Mouse (Mus musculus) kidney, embryonic 14.5 days (tissue): ENCODE data around the gene Ift122. TPM values are rescaled to one million over a fixed set of nuclear protein-coding genes. Genes with fewer than 3 reads are reported as not detected.

Source experiments
- ATAC-seq: fragments of 200-750 bp; cut with Nextera tagmentation; 2 replicates; pipeline ENCODE4 v1.8.0; 2017; ENCODE audit warnings: moderate number of reproducible peaks, mild to moderate bottlenecking, moderate TSS enrichment, moderate library complexity; ENCODE audit not compliant: low FRiP score, low TSS enrichment
- H3K27ac ChIP-seq: fragments of 300-500 bp; sonication (generic); 2 replicates; pipeline ENCODE4 v1.5.1; 2014; ENCODE audit warnings: low read depth, mild to moderate bottlenecking, low read length, moderate library complexity, mixed read lengths
- H3K27me3 ChIP-seq: fragments of 300-500 bp; sonication (generic); 2 replicates; pipeline ENCODE4 v1.6.1; 2014; ENCODE audit warnings: mild to moderate bottlenecking, low read length; ENCODE audit not compliant: control insufficient read depth, insufficient read depth
- H3K36me3 ChIP-seq: fragments of 300-500 bp; sonication (generic); 2 replicates; pipeline ENCODE4 v1.6.1; 2014; ENCODE audit warnings: low read length, mixed read lengths; ENCODE audit not compliant: control insufficient read depth, insufficient read depth
- H3K4me1 ChIP-seq: fragments of 300-500 bp; sonication (generic); 2 replicates; pipeline ENCODE4 v1.6.1; 2014; ENCODE audit warnings: low read length, mixed read lengths; ENCODE audit not compliant: control insufficient read depth, insufficient read depth
- H3K4me2 ChIP-seq: fragments of 300-500 bp; sonication (generic); replicated peaks from 2 replicates; pipeline ENCODE4 v1.6.1; 2014; ENCODE audit warnings: low read depth, mild to moderate bottlenecking, low read length
- H3K4me3 ChIP-seq: fragments of 300-500 bp; sonication (generic); 2 replicates; pipeline ENCODE4 v1.5.1; 2014; ENCODE audit warnings: mild to moderate bottlenecking, low read length
- H3K9ac ChIP-seq: fragments of 300-500 bp; sonication (generic); 2 replicates; pipeline ENCODE4 v1.6.1; 2014; ENCODE audit warnings: low read depth, mild to moderate bottlenecking, low read length, moderate library complexity
- H3K9me3 ChIP-seq: fragments of 300-500 bp; sonication (generic); 2 replicates; pipeline ENCODE4 v1.6.1; 2016; ENCODE audit warnings: low read length; ENCODE audit not compliant: control insufficient read depth
- WGBS: fragments of 180-500 bp; shearing (Covaris S2); extraction: QIAGEN DNeasy Blood & Tissue Kit; methylation state at CpG from one replicate; pipeline ENCODE4 v1.1.7; 2014; 5-methylcytosine and 5-hydroxymethylcytosine counted together
- polyA plus RNA-seq: library from polyadenylated mRNA; unstranded; fragments of >200 nt; fragmentation: Nextera tagmentation; extraction: Ambion mirVana; gene quantifications from 2 replicates; pipeline ENCODE4 v1.2.1, GENCODE M21; 2014

Gene Ift122
- polyA plus RNA-seq, 1 experiment from 2014 or later: 33.3 TPM

GRCm38 (mm10) chr6:115916611-115917010, 63.3 kb downstream of the Ift122 start:
- ATAC-seq: no peak
- no peak overlapping the region for H3K4me3 ChIP-seq

GRCm38 (mm10) chr6:115918615-115919014, 65.3 kb downstream of the Ift122 start:
- Histone ChIP-seq H3K36me3 (peaks cover 5% of the 10 kb centered on the region; the same call in 1 of the 2 replicates), H3K27ac (no peak overlapping the region), H3K9ac (no peak overlapping the region), H3K4me2 (no peak overlapping the region), H3K9me3 (no peaks in the 10 kb centered on the region), H3K4me1 (peaks cover 26% of the 10 kb centered on the region), H3K4me3 (no peak overlapping the region), H3K27me3 (no peaks in the 10 kb centered on the region)
- 84% methylated on average over 1 of the region's 1 CpGs for WGBS
- ATAC-seq: no peak

More at GRCm38 (mm10) chr6:115916611-115917010, 63.3 kb downstream of the Ift122 start:
- H3K4me2 ChIP-seq: no peak overlapping the region
- H3K4me1 ChIP-seq: peaks cover 26% of the 10 kb centered on the region
- H3K27me3 ChIP-seq: no peaks in the 10 kb centered on the region
- no peaks in the 10 kb centered on the region for H3K9me3 ChIP-seq
- 50% methylated on average over 5 of the region's 5 CpGs for WGBS
- H3K36me3 ChIP-seq: peaks cover 5% of the 10 kb centered on the region; the same call in 1 of the 2 replicates
- H3K27ac ChIP-seq: no peak overlapping the region
- H3K9ac ChIP-seq: no peak overlapping the region

- no peak overlapping the region for H3K27ac ChIP-seq
- H3K27me3 ChIP-seq: no peaks in the 10 kb centered on the region
- H3K9ac ChIP-seq: no peak overlapping the region
- ATAC-seq: no peak
- H3K9me3 ChIP-seq: no peaks in the 10 kb centered on the region
- H3K36me3 ChIP-seq: peaks cover 5% of the 10 kb centered on the region; the same call in 1 of the 2 replicates
- H3K4me2 ChIP-seq: no peak overlapping the region
- no peak overlapping the region for H3K4me3 ChIP-seq
- H3K4me1 ChIP-seq: peaks cover 18% of the 10 kb centered on the region
- 92% methylated on average over 5 of the region's 5 CpGs for WGBS
Measured at GRCm38 (mm10) chr6:115919876-115920275, 66.6 kb downstream of the Ift122 start.

- H3K4me2 ChIP-seq: no peak overlapping the region
- WGBS: 37% methylated on average over 6 of the region's 6 CpGs
- H3K4me1 ChIP-seq: no peaks in the 10 kb centered on the region; the same call in 1 of the 2 replicates
- H3K9me3 ChIP-seq: no peaks in the 10 kb centered on the region
- H3K9ac ChIP-seq: no peak overlapping the region
- H3K27ac ChIP-seq: no peak overlapping the region
- ATAC-seq: no peak; the same call in 1 of the 2 replicates
- no peak overlapping the region for H3K4me3 ChIP-seq
- H3K27me3 ChIP-seq: no peaks in the 10 kb centered on the region
- no peaks in the 10 kb centered on the region for H3K36me3 ChIP-seq
Measured at GRCm38 (mm10) chr6:115924829-115925228, 71.6 kb downstream of the Ift122 start.

- H3K4me1 ChIP-seq: no peaks in the 10 kb centered on the region; the same call in 1 of the 2 replicates
- no peak overlapping the region for H3K4me2 ChIP-seq
- H3K36me3 ChIP-seq: no peaks in the 10 kb centered on the region
- no peak overlapping the region for H3K9ac ChIP-seq
- no peak overlapping the region for H3K27ac ChIP-seq
- H3K27me3 ChIP-seq: no peaks in the 10 kb centered on the region
- no peak overlapping the region for H3K4me3 ChIP-seq
- ATAC-seq: no peak
- H3K9me3 ChIP-seq: no peaks in the 10 kb centered on the region
- 81% methylated on average over 10 of the region's 10 CpGs for WGBS
Measured at GRCm38 (mm10) chr6:115926416-115926815, 73.1 kb downstream of the Ift122 start.

GRCm38 (mm10) chr6:115927292-115928242, 74.3 kb downstream of the Ift122 start:
- no peak overlapping the region for H3K27ac ChIP-seq
- WGBS: 83% methylated on average over 10 of the region's 10 CpGs
- ATAC-seq: no peak
- no peak overlapping the region for H3K4me2 ChIP-seq
- no peaks in the 10 kb centered on the region for H3K9me3 ChIP-seq
- no peaks in the 10 kb centered on the region for H3K27me3 ChIP-seq
- no peaks in the 10 kb centered on the region; the same call in 1 of the 2 replicates for H3K4me1 ChIP-seq
- no peak overlapping the region for H3K4me3 ChIP-seq
- no peaks in the 10 kb centered on the region for H3K36me3 ChIP-seq
- H3K9ac ChIP-seq: no peak overlapping the region

GRCm38 (mm10) chr6:115930018-115930417, 76.7 kb downstream of the Ift122 start:
- no peak overlapping the region for H3K9ac ChIP-seq
- no peaks in the 10 kb centered on the region for H3K9me3 ChIP-seq
- 38% methylated on average over 5 of the region's 5 CpGs for WGBS

GRCm38 (mm10) chr6:115931639-115932038, 78.4 kb downstream of the Ift122 start, which contains the start of gene Rho:
Gene Rho, plus strand, starts transcription at chr6:115931748.
- Histone ChIP-seq H3K27me3 (no peaks in the 10 kb centered on the region), H3K4me1 (no peaks in the 10 kb centered on the region), H3K4me2 (no peak within 1 kb of the TSS), H3K4me3 (no peak within 1 kb of the TSS), H3K9ac (no peak within 1 kb of the TSS), H3K27ac (no peak within 1 kb of the TSS), H3K9me3 (no peaks in the 10 kb centered on the region), H3K36me3 (no peaks in the 10 kb centered on the region)
- no peak for ATAC-seq
- 86% methylated on average over 14 of the region's 14 CpGs for WGBS

More at GRCm38 (mm10) chr6:115930018-115930417, 76.7 kb downstream of the Ift122 start:
- no peak overlapping the region for H3K27ac ChIP-seq
- H3K27me3 ChIP-seq: no peaks in the 10 kb centered on the region
- no peaks in the 10 kb centered on the region for H3K36me3 ChIP-seq
- H3K4me2 ChIP-seq: no peak overlapping the region
- no peaks in the 10 kb centered on the region for H3K4me1 ChIP-seq
- ATAC-seq: peak; percentile 67; the same call in 1 of the 2 replicates
- no peak overlapping the region for H3K4me3 ChIP-seq

GRCm38 (mm10) chr6:115932391-115932790, 79.1 kb downstream of the Ift122 start:
- ATAC-seq: no peak
- H3K27me3 ChIP-seq: no peaks in the 10 kb centered on the region
- no peaks in the 10 kb centered on the region for H3K9me3 ChIP-seq
- WGBS: 89% methylated on average over 3 of the region's 3 CpGs
- H3K9ac ChIP-seq: no peak overlapping the region
- H3K4me2 ChIP-seq: no peak overlapping the region
- H3K4me3 ChIP-seq: no peak overlapping the region
- no peaks in the 10 kb centered on the region for H3K36me3 ChIP-seq
- H3K4me1 ChIP-seq: no peaks in the 10 kb centered on the region
- no peak overlapping the region for H3K27ac ChIP-seq
